Mouse (Mus musculus) midbrain, embryonic 14.5 days (tissue): ENCODE measurements around the gene March11. TPM values are rescaled to one million over a fixed set of nuclear protein-coding genes. Genes with fewer than 3 reads are reported as not detected.

Experiments
- ATAC-seq: fragments of 200-750 bp; cut with Nextera tagmentation; 2 replicates; pipeline ENCODE4 v1.8.0; 2017; ENCODE audit warnings: moderate number of reproducible peaks, moderate library complexity; ENCODE audit not compliant: low FRiP score, low TSS enrichment
- DNase-seq: peaks from one replicate; pipeline ENCODE4 v3.0.0-alpha.2; 2015
- H3K27ac ChIP-seq: fragments of 300-500 bp; sonication (generic); replicated peaks from 2 replicates; pipeline ENCODE4 v1.5.1; 2014; ENCODE audit warnings: mild to moderate bottlenecking, low read depth, low read length, moderate library complexity
- H3K27me3 ChIP-seq: fragments of 300-500 bp; sonication (generic); 2 replicates; pipeline ENCODE4 v1.6.1; 2014; ENCODE audit warnings: low read length, control low read depth, mixed read lengths; ENCODE audit not compliant: control insufficient read depth, insufficient read depth
- H3K36me3 ChIP-seq: fragments of 300-500 bp; sonication (generic); 2 replicates; pipeline ENCODE4 v1.6.1; 2014; ENCODE audit warnings: low read length, control low read depth; ENCODE audit not compliant: control insufficient read depth, insufficient read depth
- H3K4me1 ChIP-seq: fragments of 300-500 bp; sonication (generic); 2 replicates; pipeline ENCODE4 v1.6.1; 2014; ENCODE audit warnings: mild to moderate bottlenecking, antibody characterized with exemption, low read length, control low read depth; ENCODE audit not compliant: control insufficient read depth, insufficient read depth
- H3K4me2 ChIP-seq: fragments of 300-500 bp; sonication (generic); 2 replicates; pipeline ENCODE4 v1.6.1; 2014; ENCODE audit warnings: mild to moderate bottlenecking, low read length, moderate library complexity
- H3K4me3 ChIP-seq: fragments of 300-500 bp; sonication (generic); replicated peaks from 2 replicates; pipeline ENCODE4 v1.5.1; 2014; ENCODE audit warnings: low read depth, low read length
- H3K9ac ChIP-seq: fragments of 300-500 bp; sonication (generic); replicated peaks from 2 replicates; pipeline ENCODE4 v1.6.1; 2014; ENCODE audit warnings: mild to moderate bottlenecking, low read length, moderate library complexity
- H3K9me3 ChIP-seq: fragments of 300-500 bp; sonication (generic); 2 replicates; pipeline ENCODE4 v1.6.1; 2016; ENCODE audit warnings: low read length, control low read depth, mixed read lengths; ENCODE audit not compliant: control insufficient read depth
- WGBS: fragments of 180-500 bp; shearing (Covaris S2); extraction: QIAGEN DNeasy Blood & Tissue Kit; methylation state at CpG from one replicate; pipeline ENCODE4 v1.1.7; 2014; 5-methylcytosine and 5-hydroxymethylcytosine counted together
- polyA plus RNA-seq: library from polyadenylated mRNA; unstranded; fragments of >200 nt; fragmentation: Nextera tagmentation; extraction: Ambion mirVana; gene quantifications from 2 replicates; pipeline ENCODE4 v1.2.1, GENCODE M21; 2014

The March11 gene
- polyA plus RNA-seq, 1 experiment from 2014 or later: 6.1 TPM

DNA sequence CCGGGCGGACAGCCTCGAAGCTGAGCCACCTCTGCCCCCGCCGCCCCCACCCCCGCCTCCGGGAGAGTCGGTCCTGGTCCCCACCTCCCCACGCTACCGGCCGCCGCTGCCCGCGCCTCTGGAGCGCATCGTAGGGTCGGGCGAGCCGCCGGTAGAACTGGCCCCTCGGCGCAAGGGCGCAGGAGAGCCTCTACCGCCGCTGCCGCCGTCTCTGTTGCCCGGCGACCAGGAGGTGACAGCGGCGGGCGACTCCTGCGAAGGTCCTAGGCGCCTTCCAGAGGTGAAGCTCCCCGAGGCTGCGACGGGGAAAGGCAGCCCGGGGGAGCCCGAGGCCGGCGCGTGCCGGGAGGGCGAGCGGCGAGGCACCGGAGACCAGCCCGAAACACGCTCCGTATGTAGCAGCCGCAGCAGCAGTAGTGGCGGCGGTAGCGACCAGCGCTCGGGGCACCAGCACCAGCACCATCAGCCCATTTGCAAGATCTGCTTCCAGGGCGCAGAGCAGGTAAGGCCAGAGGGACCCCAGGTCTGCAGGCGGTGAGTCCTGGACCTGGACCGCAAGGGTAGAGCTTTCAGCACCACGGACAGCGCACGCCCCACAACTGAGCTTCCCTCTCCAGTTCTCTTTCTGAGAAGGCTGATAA lies 563 bp downstream of the March11 start:
- peak; percentile 62 for ATAC-seq
- WGBS: under 1% methylated on average over 62 of the region's 62 CpGs
- H3K27ac ChIP-seq: peak overlapping the region; percentile 91
- peak overlapping the region; percentile 79 for H3K4me2 ChIP-seq
- H3K4me3 ChIP-seq: peak overlapping the region; percentile 58
- H3K4me1 ChIP-seq: peaks cover 5% of the 10 kb centered on the region; the same call in 1 of the 2 replicates
- H3K9ac ChIP-seq: peak overlapping the region; percentile 84
- peak; percentile 78 for DNase-seq
- no peaks in the 10 kb centered on the region for H3K36me3 ChIP-seq
- H3K27me3 ChIP-seq: no peaks in the 10 kb centered on the region
- no peaks in the 10 kb centered on the region for H3K9me3 ChIP-seq

DNA sequence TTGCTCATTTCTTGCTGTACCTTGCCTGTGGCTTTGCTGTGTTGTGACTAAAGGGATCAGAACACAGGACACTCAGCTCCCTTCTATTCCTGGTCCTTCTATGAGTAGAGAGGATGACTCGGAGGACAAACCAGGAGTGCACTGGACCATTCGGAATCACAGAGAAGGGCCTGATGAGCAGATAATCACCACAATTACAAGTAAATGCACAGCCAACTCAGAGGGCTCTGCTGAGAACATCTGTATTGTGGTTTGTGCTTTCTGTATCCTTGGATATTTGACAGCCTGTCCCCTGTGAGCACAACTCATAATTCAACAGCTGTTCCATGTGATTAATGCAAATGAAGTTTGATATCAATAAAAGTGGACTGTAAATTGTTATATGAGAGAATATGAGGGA lies 11.0 kb downstream of the March11 start:
- Histone ChIP-seq H3K4me2 (no peak overlapping the region), H3K27ac (no peak overlapping the region), H3K9ac (no peak overlapping the region), H3K27me3 (no peaks in the 10 kb centered on the region), H3K4me3 (no peak overlapping the region), H3K36me3 (no peaks in the 10 kb centered on the region), H3K4me1 (no peaks in the 10 kb centered on the region), H3K9me3 (no peaks in the 10 kb centered on the region)
- ATAC-seq (no peak), DNase-seq (no peak)
- 81% methylated on average over 2 of the region's 2 CpGs for WGBS

DNA sequence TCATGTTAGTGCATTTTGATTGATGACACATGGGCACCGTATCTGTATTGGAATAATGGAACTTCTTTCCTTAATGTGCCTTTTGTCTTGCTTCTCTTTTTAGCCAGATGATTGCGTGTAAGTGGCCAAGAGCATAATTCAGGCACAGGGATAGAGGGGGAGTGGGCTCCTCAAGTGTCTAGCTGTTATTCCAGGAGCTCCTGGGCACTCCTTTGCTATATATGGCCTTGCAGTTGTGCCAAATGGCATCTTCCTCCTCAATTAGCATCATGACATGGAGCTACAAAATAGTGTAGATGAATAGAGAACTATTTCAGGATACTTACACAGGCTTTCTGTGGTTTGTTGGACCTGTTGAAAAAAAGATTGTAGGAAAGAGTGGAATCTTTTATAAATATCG lies 11.6 kb downstream of the March11 start:
- H3K4me2 ChIP-seq: no peak overlapping the region
- 91% methylated on average over 3 of the region's 3 CpGs for WGBS
- no peak overlapping the region for H3K27ac ChIP-seq
- H3K9ac ChIP-seq: no peak overlapping the region
- H3K9me3 ChIP-seq: no peaks in the 10 kb centered on the region
- H3K4me3 ChIP-seq: no peak overlapping the region
- H3K36me3 ChIP-seq: no peaks in the 10 kb centered on the region
- no peaks in the 10 kb centered on the region for H3K4me1 ChIP-seq
- ATAC-seq: no peak
- DNase-seq: no peak
- no peaks in the 10 kb centered on the region for H3K27me3 ChIP-seq

GRCm38 (mm10) chr15:26322804-26323203 lies 14.0 kb downstream of the March11 start:
- Histone ChIP-seq H3K4me3 (no peak overlapping the region), H3K27me3 (no peaks in the 10 kb centered on the region), H3K9me3 (no peaks in the 10 kb centered on the region), H3K4me2 (no peak overlapping the region), H3K36me3 (no peaks in the 10 kb centered on the region), H3K27ac (no peak overlapping the region), H3K4me1 (no peaks in the 10 kb centered on the region), H3K9ac (no peak overlapping the region)
- ATAC-seq (no peak), DNase-seq (no peak)
- 69% methylated on average over 4 of the region's 4 CpGs for WGBS

GRCm38 (mm10) chr15:26327157-26327556 lies 18.3 kb downstream of the March11 start:
- no peaks in the 10 kb centered on the region for H3K36me3 ChIP-seq
- H3K4me3 ChIP-seq: no peak overlapping the region
- DNase-seq (peak; percentile 73), ATAC-seq (no peak)
- H3K4me2 ChIP-seq: no peak overlapping the region
- 90% methylated on average over 1 of the region's 1 CpGs for WGBS
- H3K27me3 ChIP-seq: no peaks in the 10 kb centered on the region
- H3K27ac ChIP-seq: no peak overlapping the region
- no peaks in the 10 kb centered on the region for H3K9me3 ChIP-seq
- H3K4me1 ChIP-seq: no peaks in the 10 kb centered on the region
- H3K9ac ChIP-seq: no peak overlapping the region

DNA sequence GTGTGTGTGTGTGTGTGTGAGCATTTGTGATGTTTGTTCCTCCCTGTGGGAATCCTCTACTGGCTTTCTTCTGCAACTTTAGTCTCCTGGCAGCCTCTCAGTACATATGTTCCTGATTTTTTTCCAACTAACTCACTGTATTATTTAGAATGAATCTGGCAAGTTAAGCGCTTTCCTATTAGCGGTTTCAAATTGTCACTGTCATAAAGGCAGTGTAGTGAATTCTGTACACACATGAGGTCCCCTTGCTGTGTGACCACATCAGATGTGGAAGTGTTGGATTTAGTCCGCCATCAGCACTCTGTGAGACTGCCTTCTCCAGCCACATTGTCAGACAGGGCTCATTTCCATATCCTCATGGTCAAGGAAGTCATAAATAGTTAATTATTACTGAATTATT lies 26.9 kb downstream of the March11 start:
- no peak for DNase-seq
- 82% methylated on average over 3 of the region's 3 CpGs for WGBS
- Histone ChIP-seq H3K27ac (no peak overlapping the region), H3K9ac (no peak overlapping the region), H3K4me3 (no peak overlapping the region), H3K4me2 (no peak overlapping the region), H3K36me3 (no peaks in the 10 kb centered on the region), H3K4me1 (no peaks in the 10 kb centered on the region), H3K27me3 (no peaks in the 10 kb centered on the region), H3K9me3 (no peaks in the 10 kb centered on the region)
- ATAC-seq: no peak

DNA sequence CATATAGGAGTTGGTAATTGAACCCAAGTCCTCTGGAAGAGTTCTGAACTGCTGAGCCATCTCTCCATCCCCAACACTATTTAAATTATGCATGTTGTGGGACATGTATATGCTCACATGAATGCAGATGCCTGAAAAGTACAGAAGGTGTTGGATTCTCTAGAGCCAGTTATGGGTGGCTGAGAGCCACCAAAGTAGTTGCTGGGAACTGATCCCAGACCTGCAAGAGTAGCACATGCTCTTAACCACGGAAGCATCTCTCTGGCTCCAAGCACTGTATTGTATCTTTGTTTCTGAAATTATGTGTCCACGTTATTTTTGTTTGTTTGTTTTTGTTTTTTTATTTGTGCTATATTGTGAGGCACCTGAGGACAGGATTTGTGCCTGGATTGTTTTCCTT lies 28.9 kb downstream of the March11 start:
- 89% methylated on average over 2 of the region's 2 CpGs for WGBS

GRCm38 (mm10) chr15:26338343-26338742 lies 29.5 kb downstream of the March11 start:
- Histone ChIP-seq H3K4me1 (no peaks in the 10 kb centered on the region), H3K9ac (no peak overlapping the region), H3K9me3 (no peaks in the 10 kb centered on the region), H3K4me3 (no peak overlapping the region), H3K27me3 (no peaks in the 10 kb centered on the region), H3K27ac (no peak overlapping the region), H3K36me3 (no peaks in the 10 kb centered on the region), H3K4me2 (no peak overlapping the region)
- no peak for DNase-seq
- ATAC-seq: no peak
- 96% methylated on average over 4 of the region's 4 CpGs for WGBS

More for the DNA sequence above, 28.9 kb downstream of the March11 start:
- no peak for ATAC-seq
- H3K9me3 ChIP-seq: no peaks in the 10 kb centered on the region
- no peak overlapping the region for H3K9ac ChIP-seq
- H3K36me3 ChIP-seq: no peaks in the 10 kb centered on the region
- H3K4me3 ChIP-seq: no peak overlapping the region
- H3K27me3 ChIP-seq: no peaks in the 10 kb centered on the region
- H3K4me1 ChIP-seq: no peaks in the 10 kb centered on the region
- no peak for DNase-seq
- no peak overlapping the region for H3K27ac ChIP-seq
- no peak overlapping the region for H3K4me2 ChIP-seq

- no peaks in the 10 kb centered on the region for H3K9me3 ChIP-seq
- no peaks in the 10 kb centered on the region for H3K36me3 ChIP-seq
- WGBS: 50% methylated on average over 11 of the region's 11 CpGs
- H3K9ac ChIP-seq: no peak overlapping the region
- H3K4me2 ChIP-seq: no peak overlapping the region
- no peak for ATAC-seq
- no peak overlapping the region for H3K4me3 ChIP-seq
- H3K4me1 ChIP-seq: no peaks in the 10 kb centered on the region
- no peaks in the 10 kb centered on the region for H3K27me3 ChIP-seq
- H3K27ac ChIP-seq: no peak overlapping the region
- DNase-seq: no peak
Measured at GRCm38 (mm10) chr15:26340490-26340889, 31.6 kb downstream of the March11 start.
